Mouse (Mus musculus) c-Kit-positive CD71-positive TER-119-positive erythroid progenitor cells, embryonic 14.5 days (primary cell): ENCODE results near the gene Vps37c.

ENCODE experiments used
- DNase-seq: peaks from one replicate; pipeline ENCODE4 v3.0.0-alpha.2; 2013; ENCODE audit warnings: low spot score

The Vps37c gene

DNA sequence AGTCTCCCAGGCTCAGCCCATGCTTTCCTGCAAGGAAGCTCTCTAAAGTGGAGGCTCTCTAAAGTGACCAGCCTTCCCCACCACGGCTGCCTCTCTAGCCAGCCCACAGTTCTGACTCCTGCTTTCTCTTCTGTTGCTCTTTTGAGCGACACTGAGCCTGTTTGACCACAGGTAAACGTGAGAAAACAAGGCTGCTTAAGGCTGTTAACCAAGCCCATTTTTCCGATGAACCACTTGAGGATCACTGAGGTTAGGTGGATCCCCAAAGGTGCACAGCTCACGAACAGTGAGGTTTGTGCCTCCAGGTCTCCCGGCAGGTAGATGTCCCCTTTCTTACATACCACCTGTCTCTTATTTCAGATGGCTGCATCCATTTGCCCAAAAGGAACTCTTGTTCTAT, 53.6 kb downstream of the Vps37c start:
- DNase-seq, result no peak

DNA sequence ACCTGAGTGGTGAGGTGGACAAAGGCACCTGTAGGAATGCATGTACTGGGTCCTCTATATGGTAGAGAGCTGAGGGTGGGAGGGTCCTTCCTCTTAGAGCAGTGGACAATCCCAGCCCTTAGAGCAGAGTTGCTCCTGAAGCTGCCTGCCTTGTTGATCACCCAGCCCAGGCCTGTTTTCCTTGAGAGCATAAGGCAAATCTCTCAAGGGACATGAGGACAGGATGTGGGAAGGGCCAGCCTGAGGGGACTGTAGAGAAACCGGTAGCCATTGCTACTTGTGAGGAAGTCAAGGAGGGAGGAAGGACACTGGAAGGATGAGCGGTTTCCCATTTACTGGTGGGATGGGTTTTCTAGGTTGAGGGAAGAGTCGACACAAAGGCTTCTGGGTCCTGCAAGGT, 54.0 kb downstream of the Vps37c start:
- DNase-seq, result no peak

DNA sequence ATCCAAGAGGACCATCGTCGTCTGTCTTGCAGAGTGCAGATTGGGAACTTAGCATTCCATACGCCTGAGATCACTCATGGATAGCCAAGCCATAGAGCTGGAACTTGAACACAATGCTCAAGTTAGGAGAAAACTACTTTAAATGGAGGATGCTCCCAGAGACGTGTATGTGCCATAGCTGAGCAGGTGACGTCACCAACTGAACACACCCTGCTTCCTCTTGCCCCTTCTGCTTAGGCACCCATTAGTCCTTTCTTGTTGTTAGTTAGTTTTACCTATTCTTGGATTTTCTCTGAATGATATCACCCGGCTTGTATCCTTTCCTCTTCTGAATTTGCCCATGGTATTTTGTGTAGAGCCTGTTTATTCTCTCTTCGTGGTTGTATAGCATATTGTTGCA, 58.6 kb downstream of the Vps37c start:
- no peak for DNase-seq

- no peak for DNase-seq
These were observed 59.2 kb downstream of the Vps37c start for GRCm38 (mm10) chr19:10747718-10748117.

DNA sequence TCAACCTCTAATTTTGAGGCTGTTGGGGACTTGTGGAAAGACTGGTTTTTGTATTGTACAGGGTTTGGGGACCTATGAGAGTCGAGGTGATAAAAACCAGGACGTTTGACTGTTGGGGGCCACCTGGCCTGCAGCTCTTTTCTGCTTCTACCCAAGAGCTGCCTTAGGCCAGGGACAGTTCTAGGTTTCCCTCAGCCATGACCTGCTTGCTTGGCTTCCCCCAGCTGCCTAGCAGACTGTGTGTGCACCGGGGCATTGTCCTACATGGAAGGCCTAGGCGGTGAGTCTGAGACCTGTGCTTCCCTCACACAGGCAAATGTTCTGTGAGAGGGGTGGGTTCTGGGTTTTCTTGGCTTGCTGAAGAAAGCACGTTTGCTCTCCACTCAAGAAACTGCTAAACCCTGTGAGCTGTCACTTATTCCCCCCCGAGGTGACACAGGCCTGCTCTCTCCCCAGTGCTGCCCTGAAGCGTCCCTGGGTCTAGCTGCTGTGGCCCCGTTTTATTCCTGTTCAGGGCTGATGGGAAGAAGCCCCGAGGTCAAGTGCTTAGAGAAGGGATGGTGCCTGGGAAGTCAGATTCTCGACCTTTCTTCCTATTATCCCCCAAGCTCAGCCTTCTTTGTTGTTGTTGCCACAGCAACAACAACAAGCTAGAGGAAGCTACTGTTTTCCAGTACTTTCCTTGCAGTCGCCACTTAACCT, 60.0 kb downstream of the Vps37c start:
- DNase-seq, result no peak

DNA sequence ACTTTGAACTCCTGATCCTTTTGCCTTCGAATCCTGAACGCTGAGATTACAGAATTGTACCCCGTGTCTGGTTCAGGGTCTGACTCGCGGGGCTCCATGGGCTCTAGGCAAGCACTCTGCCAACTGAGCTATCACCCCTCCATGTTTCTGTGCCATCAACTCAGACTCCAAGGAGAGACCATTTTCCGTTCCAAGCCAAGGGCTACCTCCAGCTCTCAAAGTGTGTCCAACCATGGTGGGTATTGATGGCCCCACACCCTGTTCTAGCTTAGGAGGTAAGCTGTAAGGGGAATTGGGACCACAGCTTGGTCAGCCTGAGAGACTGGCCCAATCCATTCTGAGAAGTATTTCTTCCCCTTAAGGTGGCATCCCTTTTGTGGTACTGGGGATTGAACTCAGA, 60.8 kb downstream of the Vps37c start:
- DNase-seq, result no peak

GRCm38 (mm10) chr19:10750161-10750560, 61.6 kb downstream of the Vps37c start:
- no peak for DNase-seq

DNA sequence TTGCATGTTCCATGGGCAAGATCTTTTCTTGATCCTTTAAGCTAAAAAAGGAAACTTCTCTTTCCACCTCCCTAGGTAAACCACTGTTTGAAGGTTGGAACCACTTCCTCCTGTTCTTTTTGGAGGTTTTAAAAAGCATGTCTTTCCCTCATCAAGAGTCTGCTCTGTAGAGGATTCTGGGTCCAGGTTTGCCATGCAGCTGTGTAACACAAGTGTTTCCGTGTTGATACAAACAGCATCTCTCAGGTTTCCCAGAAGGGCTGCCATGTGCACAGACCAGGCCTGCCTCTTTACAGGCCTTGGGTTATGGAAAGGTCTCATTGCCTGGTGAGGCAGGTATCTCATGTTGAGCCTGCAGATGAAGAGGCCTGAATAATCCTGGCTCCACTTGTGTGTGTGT, 63.1 kb downstream of the Vps37c start:
- DNase-seq, result no peak

DNA sequence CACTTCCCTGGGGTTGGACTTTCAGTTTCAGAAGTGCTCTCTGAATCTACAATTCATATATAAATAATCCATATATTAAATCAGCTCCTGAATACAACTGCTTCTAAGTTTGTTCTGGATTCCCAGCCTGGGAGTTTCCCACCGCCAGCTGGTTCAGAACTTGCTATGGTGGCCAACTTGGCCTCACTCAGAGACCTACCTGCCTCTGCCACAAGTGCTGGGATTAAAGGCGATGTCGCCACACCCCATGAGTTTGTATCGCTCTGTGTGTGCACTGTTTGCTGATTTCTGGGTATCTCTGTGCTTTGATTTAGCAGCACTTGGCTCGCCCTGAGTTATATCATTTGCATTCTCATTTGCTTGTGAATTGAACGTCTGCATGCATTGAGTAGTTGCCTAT, 63.6 kb downstream of the Vps37c start:
- DNase-seq, result no peak

DNA sequence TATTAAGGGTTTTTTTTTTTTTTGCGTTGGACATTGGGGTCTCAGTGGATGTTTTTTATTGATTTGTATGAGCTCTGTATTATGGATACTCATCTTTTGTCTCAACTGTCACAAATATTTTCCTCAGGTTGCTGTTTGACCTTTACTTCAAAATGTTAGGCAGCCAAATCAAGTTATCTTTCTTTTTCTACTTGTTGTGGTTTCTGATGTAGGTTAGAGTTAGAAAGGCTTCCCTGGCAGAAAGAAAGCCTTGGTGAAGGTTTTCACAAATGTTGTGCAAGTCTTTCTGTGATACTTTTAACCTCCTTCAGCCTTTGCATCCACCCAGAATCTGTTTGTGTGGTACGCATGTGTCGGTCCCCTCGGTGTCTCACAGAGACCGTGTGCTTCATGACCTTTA, 64.1 kb downstream of the Vps37c start:
- DNase-seq, result no peak

- no peak for DNase-seq
These were observed 68.6 kb downstream of the Vps37c start for GRCm38 (mm10) chr19:10757125-10757524.

- DNase-seq, result no peak
These were observed 69.0 kb downstream of the Vps37c start for GRCm38 (mm10) chr19:10757526-10757925.

- no peak for DNase-seq
These were observed 70.2 kb downstream of the Vps37c start for GRCm38 (mm10) chr19:10758708-10759107.

DNA sequence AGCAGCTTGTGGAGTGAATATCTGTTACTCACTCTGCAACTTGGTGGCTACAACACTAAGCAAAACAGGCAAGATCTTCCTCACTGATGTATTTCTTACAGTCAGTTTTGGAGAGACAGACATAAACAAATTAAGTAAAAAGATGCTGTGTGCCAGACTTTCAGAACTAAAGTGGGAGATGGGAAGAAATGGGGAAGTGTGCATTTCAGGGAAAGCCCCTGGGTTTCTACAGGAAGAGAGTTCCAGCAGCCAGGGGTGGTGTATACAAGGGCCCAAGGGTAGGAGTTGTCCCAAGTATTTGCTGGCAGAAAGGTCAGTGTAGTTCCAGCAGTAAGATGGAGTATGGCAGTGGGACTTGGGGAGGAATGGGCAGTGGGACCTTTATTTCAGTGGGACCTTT, 71.0 kb downstream of the Vps37c start:
- DNase-seq, result no peak

DNA sequence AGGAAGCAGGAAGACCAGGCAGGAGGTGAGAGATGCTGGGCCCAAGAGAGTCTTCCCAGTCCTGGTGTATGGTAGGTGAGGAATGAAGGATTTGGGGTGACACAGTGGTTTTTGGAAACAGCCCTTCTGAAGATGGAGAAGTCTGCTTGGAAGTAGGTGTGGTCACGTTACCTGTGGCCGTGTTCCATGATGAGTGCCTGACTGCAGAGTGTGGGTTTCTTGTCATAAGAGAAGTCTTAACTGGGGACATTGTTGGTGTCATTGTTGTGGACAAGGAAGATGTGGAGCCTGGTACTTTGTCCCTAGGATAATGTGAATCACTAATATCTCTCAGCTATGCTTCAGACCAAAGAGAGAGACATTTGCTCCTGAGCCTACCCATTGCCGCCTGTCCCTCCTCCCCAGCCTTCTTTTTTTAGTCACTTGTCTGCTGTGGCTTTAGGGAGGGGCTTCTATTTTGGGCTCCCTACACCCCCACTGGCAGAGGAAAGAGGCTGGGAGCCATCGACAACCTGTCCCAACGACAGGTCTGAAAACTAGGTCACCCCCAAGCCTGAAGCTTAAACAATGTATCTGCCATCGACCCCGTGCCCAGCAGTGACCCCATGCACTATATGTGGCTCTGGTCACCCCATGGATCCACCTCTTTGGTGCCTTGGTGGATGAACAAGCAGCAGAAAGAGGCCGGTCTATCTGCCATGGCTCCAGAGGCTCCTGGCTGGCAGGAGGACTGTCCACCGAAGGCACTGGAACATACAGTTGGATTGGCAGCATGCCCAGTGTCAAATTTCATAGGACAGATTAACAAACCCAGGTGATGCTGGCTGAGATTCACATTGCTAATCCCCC, 71.7 kb downstream of the Vps37c start:
- no peak for DNase-seq

DNA sequence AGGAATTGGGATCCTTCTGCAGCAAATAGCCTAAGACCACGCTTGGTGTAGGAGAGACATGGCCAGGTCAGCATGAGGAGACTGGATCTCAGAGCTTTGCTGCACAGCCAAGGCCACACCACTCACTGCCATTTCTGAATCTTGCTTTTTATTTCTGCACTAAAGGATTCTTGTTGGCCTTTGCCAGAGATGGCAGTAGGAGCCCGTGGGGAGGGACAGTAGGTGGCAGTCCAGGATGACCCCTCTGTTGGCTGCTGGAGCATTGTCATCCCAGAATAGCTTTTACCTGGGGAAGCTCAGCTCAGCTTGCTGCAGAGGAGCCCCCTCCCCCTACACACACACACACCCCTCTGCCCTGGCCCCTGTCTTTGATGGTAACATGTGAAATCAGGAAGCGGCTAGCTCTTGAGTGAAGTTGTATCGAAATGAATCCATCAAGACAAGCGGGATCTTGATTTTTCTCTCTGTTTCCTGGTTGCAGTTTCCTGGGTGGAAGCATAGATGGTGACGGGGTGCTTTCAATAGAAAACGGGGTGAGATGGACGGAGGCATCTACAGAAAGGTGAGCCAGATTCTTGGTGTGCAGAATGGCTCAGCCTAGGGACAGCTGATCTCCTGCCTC, 73.4 kb downstream of the Vps37c start:
- no peak for DNase-seq

DNA sequence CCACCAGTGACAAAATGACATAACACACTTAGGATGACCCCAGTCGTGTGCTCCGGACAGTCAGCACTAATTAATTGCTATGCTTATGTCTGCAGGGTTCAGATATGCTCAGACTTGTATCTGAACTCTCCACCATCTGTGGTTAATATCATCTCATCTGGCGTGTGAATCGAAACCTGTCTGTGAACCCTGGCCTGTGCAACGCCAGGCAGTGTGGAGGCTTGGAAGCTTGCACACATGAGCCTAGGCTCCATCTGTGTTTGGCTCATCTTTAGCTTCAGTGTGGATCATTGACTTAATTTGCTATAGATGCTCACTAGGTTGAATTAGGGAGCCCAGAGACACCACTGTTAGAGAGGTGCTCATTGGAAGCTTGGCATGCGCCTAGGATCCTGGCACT, 73.9 kb downstream of the Vps37c start:
- no peak for DNase-seq

GRCm38 (mm10) chr19:10763381-10764031, 75.0 kb downstream of the Vps37c start:
- DNase-seq, result no peak
